Mouse (Mus musculus): Measurements from ENCODE around the gene Mrpl23.

DNA sequence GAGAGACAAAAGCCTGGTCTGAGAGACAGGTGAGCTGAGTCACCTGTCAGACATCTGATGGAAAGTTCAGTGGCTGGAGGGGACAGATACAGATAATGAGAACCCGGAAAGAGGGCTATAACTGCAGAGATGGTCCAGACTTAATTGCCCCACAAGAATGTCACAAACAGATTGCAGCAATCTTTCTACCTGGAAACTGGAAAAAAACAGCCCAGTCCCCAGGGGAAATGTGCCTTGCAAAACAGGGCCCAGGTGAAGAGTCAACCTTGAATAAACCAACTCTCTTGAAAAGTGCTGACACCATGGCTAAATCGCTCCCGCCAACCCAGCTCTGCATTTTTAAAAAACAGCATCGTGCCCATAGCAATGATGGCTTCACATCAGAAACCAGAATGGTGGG lies 12.2 kb upstream of the Mrpl23 start:
- TF ChIP-seq CTCF (IDR thresholded peaks at IDR 0.05; ENCODE audit: low read depth) = no peak
- no peak for TF ChIP-seq EP300 (IDR thresholded peaks at IDR 0.05; ENCODE audit: low read depth)

Data from liver, postnatal 0 days (tissue).